Comparison of ENCODE assay signal across 19 mouse cellular contexts in genomic region chr12:69973666-69974065, GRCm38 (mm10). TPM values are rescaled to one million over a fixed set of nuclear protein-coding genes. Genes with fewer than 3 reads are reported as not detected.
A peak's percentile ranks its signal among the peaks of the same experiment; 100 is the strongest.
DNase-seq lines count a peak whose midpoint lies in the region; ATAC-seq and TF ChIP-seq lines count a peak whose summit lies in the region.
"Had no signal": no experiment of that assay in that cellular context is flagged by ENCODE, and none has a peak within 500 bp of the region (broad histone marks: within the 10 kb centered on the region; RNA-seq: fewer than 3 reads in every experiment).

No protein-coding gene starts in this region.

- H3K27me3 ChIP-seq in midbrain, embryonic 14.5 days (ENCODE audit: control insufficient read depth, insufficient read depth, low read length) = no peaks in the 10 kb centered on the region
- H3K27me3 ChIP-seq: embryonic facial prominence, embryonic 12.5 days; forebrain, embryonic 12.5 days; hindbrain, embryonic 12.5 days had no signal

- no peak overlapping the region; the same call in 1 of the 2 replicates for H3K4me3 ChIP-seq in gastrocnemius, adult 2 months
- no peak overlapping the region for H3K4me3 ChIP-seq in midbrain, embryonic 14.5 days (replicated peaks; ENCODE audit: low read depth, low read length)
- H3K4me3 ChIP-seq: embryonic facial prominence, embryonic 12.5 days; forebrain, embryonic 12.5 days; heart, embryonic 10.5 days; hindbrain, embryonic 12.5 days had no signal

- intact Hi-C loops in gastrocnemius, adult 2 months (cut with DNase I) = no loop called here

- TF ChIP-seq CTCF in gastrocnemius, adult 2 months (IDR thresholded peaks at IDR 0.05) = no peak

- peaks cover 21% of the 10 kb centered on the region; the same call in 1 of the 2 replicates for H3K36me3 ChIP-seq in midbrain, embryonic 14.5 days (ENCODE audit: control insufficient read depth, insufficient read depth, low read length)

- H3K9ac ChIP-seq in midbrain, embryonic 14.5 days (replicated peaks; ENCODE audit: low read length) = no peak overlapping the region
- H3K9ac ChIP-seq: embryonic facial prominence, embryonic 12.5 days; forebrain, embryonic 12.5 days; hindbrain, embryonic 12.5 days had no signal

- no peak overlapping the region for H3K4me2 ChIP-seq in midbrain, embryonic 14.5 days (ENCODE audit: low read length)
- H3K4me2 ChIP-seq: embryonic facial prominence, embryonic 12.5 days; forebrain, embryonic 12.5 days; hindbrain, embryonic 12.5 days had no signal

- no peak for DNase-seq in gastrocnemius, adult 2 months
- DNase-seq in gastrocnemius, postnatal 25 days = no peak
- DNase-seq in retina, adult 2 months (ENCODE audit: low read depth, low spot score) = peak; percentile 46
- DNase-seq in retina, embryonic 14.5 days (ENCODE audit: low spot score) = no peak
- DNase-seq in skeletal muscle tissue, adult 2 months (ENCODE audit: low read depth, low spot score) = peak; percentile 69
- DNase-seq in midbrain, embryonic 14.5 days = no peak
- DNase-seq: adrenal gland, adult 2 months; adrenal gland, postnatal 25 days; cerebellum, adult 2 months; cerebellum, postnatal 10 days; heart, adult 18-20 months; heart, postnatal 10 days; heart, postnatal 4 days had no signal

- no peaks in the 10 kb centered on the region for H3K4me1 ChIP-seq in midbrain, embryonic 14.5 days (ENCODE audit: control insufficient read depth, insufficient read depth, low read length)

- H3K9me3 ChIP-seq in midbrain, embryonic 14.5 days (ENCODE audit: control insufficient read depth, low read length) = no peaks in the 10 kb centered on the region
- H3K9me3 ChIP-seq: embryonic facial prominence, embryonic 12.5 days; forebrain, embryonic 12.5 days; heart, embryonic 10.5 days; hindbrain, embryonic 12.5 days had no signal

- H3K27ac ChIP-seq in gastrocnemius, adult 2 months = peak overlapping the region; percentile 85
- no peak overlapping the region for H3K27ac ChIP-seq in midbrain, embryonic 14.5 days (replicated peaks; ENCODE audit: low read depth, low read length)
- H3K27ac ChIP-seq: embryonic facial prominence, embryonic 12.5 days; forebrain, embryonic 12.5 days; heart, embryonic 10.5 days; hindbrain, embryonic 12.5 days had no signal

- ATAC-seq in midbrain, embryonic 14.5 days (ENCODE audit: low FRiP score, low TSS enrichment) = no peak
- ATAC-seq: forebrain, embryonic 16.5 days; hindbrain, embryonic 16.5 days had no signal

RNA-seq across cellular contexts. Expression of gene Sav1, which starts 13.1 kb away (rescaled TPM):
- 10 to 100 TPM; 42.9 to 53.6 TPM for total RNA-seq in gastrocnemius, adult 2 months (2021)
- total RNA-seq in gastrocnemius, postnatal 25 days (2021) = 10 to 100 TPM; 32.6 to 39.0 TPM
- 3.3 and 3.6 TPM in 2 replicates for polyA plus RNA-seq in midbrain, embryonic 14.5 days (2014; fragmentation: Nextera tagmentation; extraction: Ambion mirVana)

Comparison
In these comparisons a context has a peak if more than half of its experiments do, and no peak if none do; other contexts are left out.
1. DNase-seq: peak in retina, adult 2 months (single experiment) and skeletal muscle tissue, adult 2 months (single experiment); none in gastrocnemius, adult 2 months (single experiment), gastrocnemius, postnatal 25 days (single experiment), retina, embryonic 14.5 days (single experiment) and midbrain, embryonic 14.5 days (single experiment).